Mouse (Mus musculus): ENCODE data around the gene Gm20517. TPM values are rescaled to one million over a fixed set of nuclear protein-coding genes. Genes with fewer than 3 reads are reported as not detected.
A peak's percentile ranks its signal among the peaks of the same experiment; 100 is the strongest.

Gene Gm20517
- 1.3 TPM for polyA plus RNA-seq (2012; fragmentation: generic; extraction: Trizol)
- long read RNA-seq, experiment 1 = 0 reads
- long read RNA-seq, experiment 2, partial matches to known transcripts = 1 of 4 reads
- long read RNA-seq, experiment 2, other reads (novel, unspliced or antisense) = 3 of 4 reads

DNA sequence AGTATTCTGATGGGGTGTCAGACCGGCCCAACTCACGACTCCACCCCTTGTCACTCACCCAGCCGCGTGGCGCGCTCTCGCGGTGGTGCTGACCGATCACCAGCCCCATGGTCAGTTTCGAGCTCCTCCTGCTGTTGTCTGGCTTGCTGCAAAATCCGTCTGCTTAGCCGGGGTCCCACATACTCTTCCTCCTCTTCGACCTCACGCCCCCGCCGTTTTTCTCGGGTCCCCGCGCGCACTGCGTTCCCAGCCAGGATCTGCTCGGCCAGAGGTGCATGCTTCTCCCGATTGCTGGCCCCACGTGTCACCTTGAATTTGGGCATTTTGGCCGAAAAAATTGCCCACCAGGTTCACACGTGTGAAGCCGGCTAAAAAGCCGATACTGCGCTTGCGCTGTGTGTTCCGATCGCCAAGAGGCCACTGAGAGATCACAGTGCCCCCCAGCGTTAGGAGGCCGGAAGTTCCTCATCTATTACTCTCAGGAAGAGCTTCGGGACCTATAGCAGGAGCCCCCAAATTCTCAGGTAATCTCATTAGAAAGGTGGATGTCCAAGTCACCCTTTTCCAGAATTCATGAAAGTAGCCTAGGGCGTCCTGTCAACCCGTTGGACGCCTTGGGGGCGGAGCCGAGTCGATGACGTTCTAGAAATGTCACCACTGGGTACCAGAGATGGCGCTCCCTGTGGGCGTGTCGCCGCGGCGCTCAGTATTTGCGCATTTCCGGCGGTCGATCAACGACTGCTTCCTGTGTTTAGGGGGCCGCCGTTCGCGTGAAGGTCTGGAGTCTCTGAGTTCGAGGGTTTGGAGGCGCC is at the start of gene Gm20517, which contains the start of the genes Bysl and Med20:
Gene Gm20517 (plus strand): TSS at position 741 of the 812 bp plus-strand sequence.
Gene Bysl (minus strand): TSS at position 644 of the 812 bp plus-strand sequence.
Gene Med20 (plus strand): TSS at position 734 of the 812 bp plus-strand sequence.
- H3K79me3 ChIP-seq (ENCODE audit: low read depth) = peaks cover 78% of the 10 kb centered on the region
- H3K27me3 ChIP-seq (ENCODE audit: control insufficient read depth, insufficient read depth, insufficient read length) = no peaks in the 10 kb centered on the region
- H3K4me3 ChIP-seq (ENCODE audit: insufficient read depth, poor library complexity, severe bottlenecking) = peak within 1 kb of the TSS; percentile 87
- peak within 1 kb of the TSS; percentile 79 for H3ac ChIP-seq (ENCODE audit: control insufficient read depth, insufficient read length, low read depth)
- H3K79me2 ChIP-seq (ENCODE audit: control insufficient read depth, insufficient read depth) = peaks cover 97% of the 10 kb centered on the region
- TF ChIP-seq MYOD1 (IDR thresholded peaks at IDR 0.05; ENCODE audit: control insufficient read depth, insufficient read length, low read depth) = no peak
- TF ChIP-seq CEBPB (IDR thresholded peaks at IDR 0.05; ENCODE audit: low read depth) = no peak
- peak; percentile 47 for TF ChIP-seq CTCF (IDR thresholded peaks at IDR 0.05; ENCODE audit: control insufficient read depth, insufficient read depth, insufficient read length)
- TF ChIP-seq MAX (IDR thresholded peaks at IDR 0.05) = peak; percentile 72
- peak; percentile 3 for TF ChIP-seq USF1 (IDR thresholded peaks at IDR 0.05; ENCODE audit: low read depth)
- no peak for TF ChIP-seq MYOG (IDR thresholded peaks at IDR 0.05; ENCODE audit: control insufficient read depth, extremely low read depth, insufficient read length)
- TF ChIP-seq FOSL1 (IDR thresholded peaks at IDR 0.05; ENCODE audit: insufficient read depth, low read length, poor library complexity, severe bottlenecking) = no peak
- H3K36me3 ChIP-seq (ENCODE audit: control insufficient read depth, insufficient read depth) = peaks cover 43% of the 10 kb centered on the region

DNA sequence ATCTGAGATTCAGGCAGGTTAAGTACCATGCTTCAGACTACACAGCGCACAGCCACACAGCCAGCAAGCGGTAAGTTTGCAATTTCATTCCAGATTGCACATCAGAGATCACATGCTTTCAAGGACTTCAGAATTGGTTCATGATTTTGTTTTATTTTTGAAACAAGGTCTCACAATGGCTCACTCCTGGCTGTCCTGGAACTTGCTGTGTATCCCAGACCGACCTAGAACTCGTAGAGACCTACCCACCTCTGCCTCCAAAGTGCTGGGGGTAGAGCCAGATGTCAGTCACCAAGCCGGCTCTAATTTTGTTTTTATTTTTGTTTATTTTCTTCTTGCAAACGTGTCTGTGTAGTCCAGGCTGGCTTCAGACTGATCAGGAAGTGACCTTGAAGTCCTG is 48.5 kb upstream of the Gm20517 start:
- no peak for TF ChIP-seq MAX (IDR thresholded peaks at IDR 0.05)
- TF ChIP-seq FOSL1 (IDR thresholded peaks at IDR 0.05; ENCODE audit: insufficient read depth, low read length, poor library complexity, severe bottlenecking) = no peak
- no peak for TF ChIP-seq CTCF (IDR thresholded peaks at IDR 0.05; ENCODE audit: control insufficient read depth, insufficient read depth, insufficient read length)
- no peak for TF ChIP-seq MYOG (IDR thresholded peaks at IDR 0.05; ENCODE audit: control insufficient read depth, extremely low read depth, insufficient read length)
- no peak for TF ChIP-seq CEBPB (IDR thresholded peaks at IDR 0.05; ENCODE audit: low read depth)
- no peak for TF ChIP-seq USF1 (IDR thresholded peaks at IDR 0.05; ENCODE audit: low read depth)
- TF ChIP-seq MYOD1 (IDR thresholded peaks at IDR 0.05; ENCODE audit: control insufficient read depth, insufficient read length, low read depth) = no peak
- Histone ChIP-seq H3K79me3 (ENCODE audit: low read depth) (no peaks in the 10 kb centered on the region), H3K36me3 (ENCODE audit: control insufficient read depth, insufficient read depth) (no peaks in the 10 kb centered on the region), H3K27me3 (ENCODE audit: control insufficient read depth, insufficient read depth, insufficient read length) (no peaks in the 10 kb centered on the region), H3ac (ENCODE audit: control insufficient read depth, insufficient read length, low read depth) (no peak overlapping the region), H3K4me3 (ENCODE audit: insufficient read depth, poor library complexity, severe bottlenecking) (no peak overlapping the region), H3K79me2 (ENCODE audit: control insufficient read depth, insufficient read depth) (no peaks in the 10 kb centered on the region)

DNA sequence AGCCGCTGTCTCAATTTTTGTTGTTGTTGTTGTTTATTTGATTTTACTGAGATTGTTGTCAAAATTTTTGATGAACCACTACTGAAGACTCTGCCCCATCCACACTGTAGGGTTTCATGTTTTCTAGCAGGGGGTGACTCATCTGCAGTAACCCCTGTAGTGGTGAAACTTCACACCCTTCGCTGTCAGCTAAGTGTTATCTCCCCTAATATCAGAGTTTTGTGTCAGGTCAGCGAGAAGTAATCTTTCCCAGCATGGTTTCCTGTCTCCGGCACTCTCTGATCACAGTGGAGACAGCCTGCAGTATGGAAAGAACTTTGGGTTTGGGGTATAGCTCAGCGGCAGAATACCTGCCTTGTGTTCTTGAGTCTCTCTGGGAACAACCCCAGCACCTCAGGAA is 46.8 kb upstream of the Gm20517 start:
- Histone ChIP-seq H3K79me2 (ENCODE audit: control insufficient read depth, insufficient read depth) (no peaks in the 10 kb centered on the region), H3K27me3 (ENCODE audit: control insufficient read depth, insufficient read depth, insufficient read length) (no peaks in the 10 kb centered on the region), H3K36me3 (ENCODE audit: control insufficient read depth, insufficient read depth) (no peaks in the 10 kb centered on the region), H3K79me3 (ENCODE audit: low read depth) (no peaks in the 10 kb centered on the region), H3ac (ENCODE audit: control insufficient read depth, insufficient read length, low read depth) (no peak overlapping the region), H3K4me3 (ENCODE audit: insufficient read depth, poor library complexity, severe bottlenecking) (no peak overlapping the region)
- TF ChIP-seq MYOG (IDR thresholded peaks at IDR 0.05; ENCODE audit: control insufficient read depth, extremely low read depth, insufficient read length) (no peak), CEBPB (IDR thresholded peaks at IDR 0.05; ENCODE audit: low read depth) (no peak), CTCF (IDR thresholded peaks at IDR 0.05; ENCODE audit: control insufficient read depth, insufficient read depth, insufficient read length) (no peak)

DNA sequence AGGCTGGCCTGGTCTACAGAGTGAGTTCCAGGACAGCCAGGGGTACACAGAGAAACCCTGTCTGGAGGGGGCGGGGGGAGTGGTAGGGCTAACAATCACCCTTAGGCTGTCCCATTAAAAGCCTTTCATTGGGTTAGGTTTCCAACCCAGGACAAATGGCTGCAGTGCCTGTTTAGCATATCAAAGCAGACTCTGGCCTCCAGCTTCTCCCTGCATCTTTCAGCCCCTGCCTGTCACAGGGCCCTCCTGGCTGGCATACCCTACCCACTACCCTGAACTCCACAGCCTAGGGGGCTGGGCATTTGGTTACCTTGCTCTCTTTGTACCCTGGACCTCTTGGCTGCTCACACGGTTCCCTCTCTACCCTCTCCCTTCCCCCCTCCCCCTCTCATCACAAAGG is 45.3 kb upstream of the Gm20517 start:
- Histone ChIP-seq H3K36me3 (ENCODE audit: control insufficient read depth, insufficient read depth) (no peaks in the 10 kb centered on the region), H3K4me3 (ENCODE audit: insufficient read depth, poor library complexity, severe bottlenecking) (no peak overlapping the region), H3K27me3 (ENCODE audit: control insufficient read depth, insufficient read depth, insufficient read length) (no peaks in the 10 kb centered on the region), H3K79me3 (ENCODE audit: low read depth) (no peaks in the 10 kb centered on the region), H3ac (ENCODE audit: control insufficient read depth, insufficient read length, low read depth) (no peak overlapping the region), H3K79me2 (ENCODE audit: control insufficient read depth, insufficient read depth) (no peaks in the 10 kb centered on the region)
- no peak for TF ChIP-seq CEBPB (IDR thresholded peaks at IDR 0.05; ENCODE audit: low read depth)
- TF ChIP-seq MYOD1 (IDR thresholded peaks at IDR 0.05; ENCODE audit: control insufficient read depth, insufficient read length, low read depth) = no peak
- no peak for TF ChIP-seq MAX (IDR thresholded peaks at IDR 0.05)

DNA sequence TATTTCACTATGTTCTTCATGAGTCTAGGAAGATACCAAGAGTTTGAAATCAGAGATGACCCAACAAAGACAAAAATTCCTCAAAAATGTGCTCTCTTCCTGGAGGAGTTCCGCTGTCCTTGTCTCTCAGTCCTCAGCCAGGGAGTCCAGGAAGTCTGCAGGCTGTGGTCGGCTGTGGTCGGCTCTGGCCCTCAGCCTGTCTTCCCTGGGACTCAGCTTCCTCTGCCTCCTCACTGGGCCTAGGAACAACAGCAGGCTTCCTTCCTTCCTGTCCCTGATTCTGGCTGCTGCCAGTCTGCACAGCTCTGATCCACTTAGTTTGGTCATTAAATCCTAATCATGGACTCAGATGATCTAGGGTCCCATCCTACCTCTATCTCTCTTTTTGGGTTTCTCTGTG is 44.1 kb upstream of the Gm20517 start:
- Histone ChIP-seq H3K79me2 (ENCODE audit: control insufficient read depth, insufficient read depth) (no peaks in the 10 kb centered on the region), H3ac (ENCODE audit: control insufficient read depth, insufficient read length, low read depth) (no peak overlapping the region), H3K79me3 (ENCODE audit: low read depth) (no peaks in the 10 kb centered on the region), H3K4me3 (ENCODE audit: insufficient read depth, poor library complexity, severe bottlenecking) (no peak overlapping the region), H3K36me3 (ENCODE audit: control insufficient read depth, insufficient read depth) (no peaks in the 10 kb centered on the region), H3K27me3 (ENCODE audit: control insufficient read depth, insufficient read depth, insufficient read length) (peaks cover 3% of the 10 kb centered on the region)
- TF ChIP-seq MYOD1 (IDR thresholded peaks at IDR 0.05; ENCODE audit: control insufficient read depth, insufficient read length, low read depth) = no peak
- TF ChIP-seq MYOG (IDR thresholded peaks at IDR 0.05; ENCODE audit: control insufficient read depth, extremely low read depth, insufficient read length) = no peak

DNA sequence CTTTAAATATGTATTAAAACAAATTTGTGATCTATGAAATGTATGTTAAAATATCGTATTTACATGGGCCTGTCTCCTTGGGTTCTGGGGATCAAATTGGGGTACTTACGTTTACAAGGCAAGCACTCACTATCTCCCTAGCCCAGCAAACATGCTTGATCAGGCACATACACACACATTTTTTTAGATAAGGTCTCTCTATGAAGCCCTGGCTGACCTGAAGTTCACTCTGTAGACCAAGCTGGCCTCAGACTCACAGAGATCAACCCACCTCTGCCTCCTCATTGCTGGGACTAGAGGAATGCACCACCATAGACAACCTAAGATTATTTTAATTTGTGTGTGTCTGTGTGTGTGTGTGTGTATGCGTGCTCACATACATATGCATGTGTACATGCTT is 43.0 kb upstream of the Gm20517 start:
- H3K79me2 ChIP-seq (ENCODE audit: control insufficient read depth, insufficient read depth) = no peaks in the 10 kb centered on the region
- TF ChIP-seq MYOD1 (IDR thresholded peaks at IDR 0.05; ENCODE audit: control insufficient read depth, insufficient read length, low read depth) (no peak), MYOG (IDR thresholded peaks at IDR 0.05; ENCODE audit: control insufficient read depth, extremely low read depth, insufficient read length) (no peak), CEBPB (IDR thresholded peaks at IDR 0.05; ENCODE audit: low read depth) (no peak), USF1 (IDR thresholded peaks at IDR 0.05; ENCODE audit: low read depth) (no peak), CTCF (IDR thresholded peaks at IDR 0.05; ENCODE audit: control insufficient read depth, insufficient read depth, insufficient read length) (no peak), FOSL1 (IDR thresholded peaks at IDR 0.05; ENCODE audit: insufficient read depth, low read length, poor library complexity, severe bottlenecking) (no peak), MAX (IDR thresholded peaks at IDR 0.05) (no peak)
- H3ac ChIP-seq (ENCODE audit: control insufficient read depth, insufficient read length, low read depth) = no peak overlapping the region
- peaks cover 9% of the 10 kb centered on the region for H3K27me3 ChIP-seq (ENCODE audit: control insufficient read depth, insufficient read depth, insufficient read length)
- H3K36me3 ChIP-seq (ENCODE audit: control insufficient read depth, insufficient read depth) = no peaks in the 10 kb centered on the region
- no peaks in the 10 kb centered on the region for H3K79me3 ChIP-seq (ENCODE audit: low read depth)
- H3K4me3 ChIP-seq (ENCODE audit: insufficient read depth, poor library complexity, severe bottlenecking) = no peak overlapping the region

Measured in C2C12 (cell line).